Mouse (Mus musculus): ENCODE data around the gene Cops6. TPM values are rescaled to one million over a fixed set of nuclear protein-coding genes. Genes with fewer than 3 reads are reported as not detected.

The Cops6 gene
- 100 to 1,000 TPM; 142 to 146 TPM for total RNA-seq (2021)
- long read RNA-seq, experiment 1, transcript Cops6-201 (10 exons, 1,787 nt): major isoform, 294 of 323 reads
- long read RNA-seq, experiment 1, transcript Cops6-202 (10 exons, 1,098 nt): minor isoform, 6 of 323 reads
- long read RNA-seq, experiment 1, partial matches to known transcripts: 14 of 323 reads
- long read RNA-seq, experiment 1, other reads (novel, unspliced or antisense): 9 of 323 reads
- long read RNA-seq, experiment 2, transcript Cops6-202 (10 exons, 1,098 nt): minor isoform, 7 of 265 reads
- long read RNA-seq, experiment 2, transcript Cops6-201 (10 exons, 1,787 nt): major isoform, 236 of 265 reads
- long read RNA-seq, experiment 2, partial matches to known transcripts: 12 of 265 reads
- long read RNA-seq, experiment 2, other reads (novel, unspliced or antisense): 10 of 265 reads

- peak; percentile 97 to 98 for DNase-seq (ENCODE audit: low spot score in 2 of 2)
These were observed at the start of gene Cops6 for GRCm38 (mm10) chr5:138160842-138161665. TSS of gene Cops6 (plus strand) at chr5:138161071.

- DNase-seq (ENCODE audit: low spot score in 2 of 2): peak; percentile 86 to 90
These were observed 44.3 kb upstream of the Cops6 start, which contains the start of gene Zscan21 for GRCm38 (mm10) chr5:138116255-138117198. TSS of gene Zscan21 (plus strand) at chr5:138116903.

- no peak for DNase-seq (ENCODE audit: low spot score in 2 of 2)
These were observed 43.5 kb upstream of the Cops6 start for GRCm38 (mm10) chr5:138117199-138118015.

- DNase-seq (ENCODE audit: low spot score in 2 of 2): no peak
These were observed 42.8 kb upstream of the Cops6 start for GRCm38 (mm10) chr5:138118041-138118440.

GRCm38 (mm10) chr5:138132425-138133064, 28.3 kb upstream of the Cops6 start:
- DNase-seq (ENCODE audit: low spot score in 2 of 2): no peak

- no peak for DNase-seq (ENCODE audit: low spot score in 2 of 2)
These were observed 23.6 kb upstream of the Cops6 start for GRCm38 (mm10) chr5:138137257-138137656.

GRCm38 (mm10) chr5:138137935-138138549, 22.8 kb upstream of the Cops6 start:
- DNase-seq (ENCODE audit: low spot score in 2 of 2): peak in 1 of 2 experiments; percentile 48

- no peak for DNase-seq (ENCODE audit: low spot score in 2 of 2)
These were observed 22.3 kb upstream of the Cops6 start for GRCm38 (mm10) chr5:138138585-138138984.

- no peak for DNase-seq (ENCODE audit: low spot score in 2 of 2)
These were observed 6.5 kb upstream of the Cops6 start for GRCm38 (mm10) chr5:138154390-138154789.

- peak; percentile 85 to 91 for DNase-seq (ENCODE audit: low spot score in 2 of 2)
These were observed 5.4 kb upstream of the Cops6 start, which contains the start of gene Zfp113 for GRCm38 (mm10) chr5:138155443-138155976. TSS of gene Zfp113 (minus strand) at chr5:138155744.

- DNase-seq (ENCODE audit: low spot score in 2 of 2): no peak
These were observed 578 bp upstream of the Cops6 start for GRCm38 (mm10) chr5:138160224-138160762.

GRCm38 (mm10) chr5:138163046-138163445, 2.2 kb downstream of the Cops6 start:
- no peak for DNase-seq (ENCODE audit: low spot score in 2 of 2)

GRCm38 (mm10) chr5:138163610-138164009, 2.7 kb downstream of the Cops6 start:
- DNase-seq (ENCODE audit: low spot score in 2 of 2): no peak

GRCm38 (mm10) chr5:138165594-138165993, 4.7 kb downstream of the Cops6 start:
- DNase-seq (ENCODE audit: low spot score in 2 of 2): no peak

GRCm38 (mm10) chr5:138170936-138171561, 10.2 kb downstream of the Cops6 start:
- peak; percentile 96 to 97 for DNase-seq (ENCODE audit: low spot score in 2 of 2)

GRCm38 (mm10) chr5:138171695-138172491, 11.0 kb downstream of the Cops6 start, which contains the start of the genes Ap4m1 and Mcm7:
TSS of gene Ap4m1 (plus strand) at chr5:138172002.
TSS of gene Mcm7 (minus strand) at chr5:138172422.
- peak; percentile 96 to 97 for DNase-seq (ENCODE audit: low spot score in 2 of 2)

- DNase-seq (ENCODE audit: low spot score in 2 of 2): no peak
These were observed 12.3 kb downstream of the Cops6 start for GRCm38 (mm10) chr5:138173217-138173616.
